17 mouse cellular contexts compared by ENCODE assay signal in genomic region chr5:113111336-113111735, GRCm38 (mm10). TPM values are rescaled to one million over a fixed set of nuclear protein-coding genes. Genes with fewer than 3 reads are reported as not detected.
DNase-seq lines count a peak whose midpoint lies in the region; ATAC-seq and TF ChIP-seq lines count a peak whose summit lies in the region.
"Had no signal": no experiment of that assay in that cellular context is flagged by ENCODE, and none has a peak within 500 bp of the region (broad histone marks: within the 10 kb centered on the region; RNA-seq: fewer than 3 reads in every experiment).

No protein-coding gene starts in this region.

- no peaks in the 10 kb centered on the region for H3K27me3 ChIP-seq in kidney, embryonic 14.5 days (ENCODE audit: control insufficient read depth, insufficient read depth, low read length)
- no peaks in the 10 kb centered on the region for H3K27me3 ChIP-seq in neural tube, embryonic 11.5 days (ENCODE audit: control insufficient read depth, insufficient read depth, low read length)
- no peaks in the 10 kb centered on the region for H3K27me3 ChIP-seq in neural tube, embryonic 13.5 days
- H3K27me3 ChIP-seq: limb, embryonic 12.5 days; lung, embryonic 15.5 days; midbrain, embryonic 15.5 days had no signal

- no peak overlapping the region for H3K4me3 ChIP-seq in gastrocnemius, adult 2 months
- H3K4me3 ChIP-seq in kidney, embryonic 14.5 days (ENCODE audit: low read length): no peak overlapping the region
- H3K4me3 ChIP-seq in neural tube, embryonic 11.5 days (ENCODE audit: low read depth, low read length): no peak overlapping the region
- no peak overlapping the region for H3K4me3 ChIP-seq in neural tube, embryonic 13.5 days
- H3K4me3 ChIP-seq: erythroblast, embryonic 14.5 days; limb, embryonic 12.5 days; lung, embryonic 15.5 days; midbrain, embryonic 15.5 days had no signal

- H3K9ac ChIP-seq in kidney, embryonic 14.5 days (ENCODE audit: low read depth, low read length): no peak overlapping the region
- H3K9ac ChIP-seq in neural tube, embryonic 11.5 days (ENCODE audit: low read length): no peak overlapping the region
- no peak overlapping the region for H3K9ac ChIP-seq in neural tube, embryonic 13.5 days
- H3K9ac ChIP-seq: lung, embryonic 15.5 days; midbrain, embryonic 15.5 days had no signal

- intact Hi-C loops in gastrocnemius, adult 2 months (cut with DNase I): no loop called here

- H3K4me2 ChIP-seq in kidney, embryonic 14.5 days (replicated peaks; ENCODE audit: low read depth, low read length): no peak overlapping the region
- no peak overlapping the region for H3K4me2 ChIP-seq in neural tube, embryonic 11.5 days (ENCODE audit: low read depth)
- no peak overlapping the region for H3K4me2 ChIP-seq in neural tube, embryonic 13.5 days
- H3K4me2 ChIP-seq: limb, embryonic 12.5 days; lung, embryonic 15.5 days; midbrain, embryonic 15.5 days had no signal

- H3K4me1 ChIP-seq in kidney, embryonic 14.5 days (ENCODE audit: control insufficient read depth, insufficient read depth, low read length): peaks cover 37% of the 10 kb centered on the region
- peaks cover 7% of the 10 kb centered on the region for H3K4me1 ChIP-seq in neural tube, embryonic 11.5 days (ENCODE audit: control insufficient read depth, insufficient read depth, low read length)
- peaks cover 28% of the 10 kb centered on the region for H3K4me1 ChIP-seq in neural tube, embryonic 13.5 days (replicated peaks)

- ATAC-seq in kidney, embryonic 14.5 days (ENCODE audit: low FRiP score, low TSS enrichment): peak; percentile 24; the same call in 1 of the 2 replicates
- no peak for ATAC-seq in neural tube, embryonic 11.5 days (ENCODE audit: insufficient read depth, low FRiP score, low TSS enrichment)
- no peak for ATAC-seq in neural tube, embryonic 13.5 days (ENCODE audit: low read depth)
- ATAC-seq: intestine, postnatal 0 days had no signal

- no peaks in the 10 kb centered on the region for H3K9me3 ChIP-seq in kidney, embryonic 14.5 days (ENCODE audit: control insufficient read depth, low read length)
- H3K9me3 ChIP-seq in neural tube, embryonic 11.5 days (ENCODE audit: control insufficient read depth, low read length): no peaks in the 10 kb centered on the region
- no peaks in the 10 kb centered on the region for H3K9me3 ChIP-seq in neural tube, embryonic 13.5 days
- H3K9me3 ChIP-seq: limb, embryonic 12.5 days; lung, embryonic 15.5 days; midbrain, embryonic 15.5 days had no signal

- H3K36me3 ChIP-seq in kidney, embryonic 14.5 days (ENCODE audit: control insufficient read depth, insufficient read depth, low read length): no peaks in the 10 kb centered on the region
- H3K36me3 ChIP-seq in neural tube, embryonic 11.5 days (ENCODE audit: control insufficient read depth, insufficient read depth, low read length): no peaks in the 10 kb centered on the region
- no peaks in the 10 kb centered on the region for H3K36me3 ChIP-seq in neural tube, embryonic 13.5 days
- H3K36me3 ChIP-seq: limb, embryonic 12.5 days; lung, embryonic 15.5 days; midbrain, embryonic 15.5 days had no signal

- H3K27ac ChIP-seq in gastrocnemius, adult 2 months: peak overlapping the region; percentile 51; the same call in 1 of the 2 replicates
- no peak overlapping the region for H3K27ac ChIP-seq in kidney, embryonic 14.5 days (ENCODE audit: low read depth, low read length)
- no peak overlapping the region for H3K27ac ChIP-seq in neural tube, embryonic 11.5 days (ENCODE audit: low read depth, low read length)
- H3K27ac ChIP-seq in neural tube, embryonic 13.5 days (replicated peaks): peak overlapping the region; percentile 69; the same call in 1 of the 2 replicates

- 8% methylated on average over 4 of the region's 4 CpGs for WGBS in kidney, embryonic 14.5 days
- 10% methylated on average over 4 of the region's 4 CpGs for WGBS in neural tube, embryonic 11.5 days
- 3% methylated on average over 4 of the region's 4 CpGs for WGBS in neural tube, embryonic 13.5 days

- no peak for DNase-seq in gastrocnemius, adult 2 months
- no peak for DNase-seq in gastrocnemius, adult 8-10 months (ENCODE audit: low spot score in 2 of 2)
- no peak for DNase-seq in kidney, adult 11 months
- peak; percentile 15 for DNase-seq in neural tube, embryonic 11.5 days (ENCODE audit: low spot score)
- no peak for DNase-seq in neural tube, embryonic 10.5 days (ENCODE audit: extremely low spot score, low spot score)
- DNase-seq in gastrocnemius, postnatal 4 days (ENCODE audit: low spot score in 2 of 2): no peak
- DNase-seq: cerebellum, postnatal 14 days; gastrocnemius, postnatal 36 days had no signal

- TF ChIP-seq CTCF in gastrocnemius, adult 2 months (IDR thresholded peaks at IDR 0.05): no peak

RNA-seq across cellular contexts. Expression of gene Crybb3, which starts 30.0 kb away (rescaled TPM):
- total RNA-seq in gastrocnemius, adult 2 months (2021): 1 to 10 TPM in 1 of 2 experiments, under 1 TPM in 1; 0.79 to 1.0 TPM
- total RNA-seq in gastrocnemius, adult 8-10 months (2022): under 1 TPM in 2 of 4 experiments, not detected in 2; 0.41 to 0.83 TPM
- 0.47 and 1.8 TPM in 2 replicates for polyA plus RNA-seq in kidney, embryonic 14.5 days (2014; fragmentation: Nextera tagmentation; extraction: Ambion mirVana)
- not detected in 2 replicates for polyA plus RNA-seq in neural tube, embryonic 11.5 days (2014; fragmentation: Nextera tagmentation; extraction: Ambion mirVana)
- 0.96 and 1.1 TPM in 2 replicates for polyA plus RNA-seq in neural tube, embryonic 13.5 days (2015; fragmentation: Nextera tagmentation; extraction: Ambion mirVana)
- 1 to 10 TPM; 1.8 to 2.0 TPM for total RNA-seq in gastrocnemius, postnatal 4 days (2021)
- polyA plus RNA-seq: C2C12; erythroblast, embryonic 14.5 days had no signal

RNA-seq across cellular contexts. Expression of gene Crybb2, which starts 41.4 kb away (rescaled TPM):
- not detected for total RNA-seq in gastrocnemius, adult 2 months (2021)
- not detected for total RNA-seq in gastrocnemius, adult 8-10 months (2022)
- not detected in 2 replicates for polyA plus RNA-seq in kidney, embryonic 14.5 days (2014; fragmentation: Nextera tagmentation; extraction: Ambion mirVana)
- not detected in 2 replicates for polyA plus RNA-seq in neural tube, embryonic 11.5 days (2014; fragmentation: Nextera tagmentation; extraction: Ambion mirVana)
- not detected in 2 replicates for polyA plus RNA-seq in neural tube, embryonic 13.5 days (2015; fragmentation: Nextera tagmentation; extraction: Ambion mirVana)
- total RNA-seq in gastrocnemius, postnatal 4 days (2021): not detected
- total RNA-seq: gastrocnemius, postnatal 36 days; layer of hippocampus, postnatal 14 days had no signal
- polyA plus RNA-seq: C2C12; erythroblast, embryonic 14.5 days; intestine, postnatal 0 days; limb, embryonic 12.5 days; lung, embryonic 15.5 days; midbrain, embryonic 15.5 days had no signal

Comparison
In these comparisons a context has a peak if more than half of its experiments do, and no peak if none do; other contexts are left out.
1. H3K27ac ChIP-seq: peak in gastrocnemius, adult 2 months (single experiment) and neural tube, embryonic 13.5 days (single experiment); none in kidney, embryonic 14.5 days (single experiment) and neural tube, embryonic 11.5 days (single experiment).